Mouse (Mus musculus) hindbrain, embryonic 10.5 days (tissue): Measurements from ENCODE around the gene Ankrd11. TPM values are rescaled to one million over a fixed set of nuclear protein-coding genes. Genes with fewer than 3 reads are reported as not detected.

ENCODE experiments used
- DNase-seq: peaks from one replicate; pipeline ENCODE4 v3.0.0-alpha.2; 2017; ENCODE audit warnings: low spot score
- H3K27ac ChIP-seq: fragments of 300-500 bp; sonication (generic); 2 replicates; pipeline ENCODE4 v1.5.1; 2016; ENCODE audit warnings: mild to moderate bottlenecking, moderate library complexity
- H3K27me3 ChIP-seq: fragments of 300-500 bp; sonication (generic); 2 replicates; pipeline ENCODE4 v1.6.1; 2016; ENCODE audit warnings: mild to moderate bottlenecking; ENCODE audit not compliant: poor library complexity, insufficient read depth, severe bottlenecking
- H3K36me3 ChIP-seq: fragments of 300-500 bp; sonication (generic); 2 replicates; pipeline ENCODE4 v1.6.1; 2016; ENCODE audit warnings: mild to moderate bottlenecking, moderate library complexity
- H3K4me1 ChIP-seq: fragments of 300-500 bp; sonication (generic); replicated peaks from 2 replicates; pipeline ENCODE4 v1.6.1; 2016; ENCODE audit warnings: mild to moderate bottlenecking
- H3K4me3 ChIP-seq: fragments of 300-500 bp; sonication (generic); 2 replicates; pipeline ENCODE4 v1.5.1; 2016; ENCODE audit warnings: mild to moderate bottlenecking, moderate library complexity
- H3K9me3 ChIP-seq: fragments of 300-500 bp; sonication (generic); 2 replicates; pipeline ENCODE4 v1.6.1; 2016; ENCODE audit warnings: mild to moderate bottlenecking, moderate library complexity
- WGBS: fragments of 180-500 bp; shearing (Covaris S2); methylation state at CpG from one replicate; pipeline ENCODE4 v1.1.7; 2016; 5-methylcytosine and 5-hydroxymethylcytosine counted together
- polyA plus RNA-seq: library from polyadenylated mRNA; unstranded; fragments of >200 nt; fragmentation: Nextera tagmentation; extraction: Ambion mirVana; gene quantifications from 2 replicates; pipeline ENCODE4 v1.2.1, GENCODE M21; 2016

The Ankrd11 gene
- polyA plus RNA-seq, 1 experiment from 2014 or later, result 31.4 TPM

GRCm38 (mm10) chr8:122991368-122991767 lies 50.7 kb downstream of the Ankrd11 start:
- Histone ChIP-seq H3K27me3 (no peaks in the 10 kb centered on the region), H3K27ac (no peak overlapping the region), H3K4me1 (peaks cover 20% of the 10 kb centered on the region), H3K4me3 (no peak overlapping the region), H3K9me3 (no peaks in the 10 kb centered on the region), H3K36me3 (no peaks in the 10 kb centered on the region)
- no peak for DNase-seq
- WGBS, result 90% methylated on average over 5 of the region's 5 CpGs

- Histone ChIP-seq H3K9me3 (no peaks in the 10 kb centered on the region), H3K4me1 (peaks cover 27% of the 10 kb centered on the region), H3K4me3 (no peak overlapping the region), H3K27ac (no peak overlapping the region), H3K27me3 (no peaks in the 10 kb centered on the region), H3K36me3 (no peaks in the 10 kb centered on the region)
- WGBS, result 93% methylated on average over 2 of the region's 2 CpGs
- no peak for DNase-seq
Observed at GRCm38 (mm10) chr8:122989976-122990375, 52.1 kb downstream of the Ankrd11 start.

GRCm38 (mm10) chr8:122988955-122989354 lies 53.1 kb downstream of the Ankrd11 start:
- no peak overlapping the region for H3K27ac ChIP-seq
- no peaks in the 10 kb centered on the region for H3K9me3 ChIP-seq
- H3K36me3 ChIP-seq, result no peaks in the 10 kb centered on the region
- WGBS, result 95% methylated on average over 3 of the region's 3 CpGs
- H3K4me1 ChIP-seq, result peaks cover 21% of the 10 kb centered on the region
- no peaks in the 10 kb centered on the region for H3K27me3 ChIP-seq
- H3K4me3 ChIP-seq, result no peak overlapping the region
- no peak for DNase-seq

GRCm38 (mm10) chr8:122987255-122987654 lies 54.8 kb downstream of the Ankrd11 start:
- Histone ChIP-seq H3K9me3 (no peaks in the 10 kb centered on the region), H3K36me3 (no peaks in the 10 kb centered on the region), H3K4me1 (peaks cover 17% of the 10 kb centered on the region), H3K4me3 (no peak overlapping the region), H3K27me3 (no peaks in the 10 kb centered on the region), H3K27ac (no peak overlapping the region)
- no peak for DNase-seq
- WGBS, result 63% methylated on average over 2 of the region's 2 CpGs

- 88% methylated on average over 8 of the region's 8 CpGs for WGBS
- Histone ChIP-seq H3K27me3 (no peaks in the 10 kb centered on the region), H3K4me1 (peaks cover 17% of the 10 kb centered on the region), H3K9me3 (no peaks in the 10 kb centered on the region), H3K36me3 (no peaks in the 10 kb centered on the region), H3K27ac (no peak overlapping the region), H3K4me3 (no peak overlapping the region)
- DNase-seq, result no peak
Observed at GRCm38 (mm10) chr8:122986501-122987184, 55.4 kb downstream of the Ankrd11 start.

- H3K36me3 ChIP-seq, result no peaks in the 10 kb centered on the region
- no peak overlapping the region for H3K4me3 ChIP-seq
- no peaks in the 10 kb centered on the region for H3K27me3 ChIP-seq
- H3K27ac ChIP-seq, result no peak overlapping the region
- peaks cover 23% of the 10 kb centered on the region for H3K4me1 ChIP-seq
- WGBS, result 90% methylated on average over 3 of the region's 3 CpGs
- H3K9me3 ChIP-seq, result no peaks in the 10 kb centered on the region
- no peak for DNase-seq
Observed at GRCm38 (mm10) chr8:122984175-122984574, 57.9 kb downstream of the Ankrd11 start.

GRCm38 (mm10) chr8:122983178-122983942 lies 58.7 kb downstream of the Ankrd11 start:
- 93% methylated on average over 19 of the region's 19 CpGs for WGBS

GRCm38 (mm10) chr8:122981646-122982045 lies 60.4 kb downstream of the Ankrd11 start:
- H3K4me1 ChIP-seq, result peaks cover 19% of the 10 kb centered on the region; the same call in 1 of the 2 replicates
- 89% methylated on average over 5 of the region's 5 CpGs for WGBS
- no peaks in the 10 kb centered on the region for H3K9me3 ChIP-seq
- no peak overlapping the region for H3K4me3 ChIP-seq
- no peaks in the 10 kb centered on the region for H3K36me3 ChIP-seq
- H3K27ac ChIP-seq, result no peak overlapping the region
- H3K27me3 ChIP-seq, result no peaks in the 10 kb centered on the region
- no peak for DNase-seq

More at GRCm38 (mm10) chr8:122983178-122983942, 58.7 kb downstream of the Ankrd11 start:
- no peak for DNase-seq
- Histone ChIP-seq H3K36me3 (no peaks in the 10 kb centered on the region), H3K9me3 (no peaks in the 10 kb centered on the region), H3K4me3 (no peak overlapping the region), H3K4me1 (peaks cover 23% of the 10 kb centered on the region), H3K27ac (no peak overlapping the region), H3K27me3 (no peaks in the 10 kb centered on the region)

- Histone ChIP-seq H3K27ac (no peak overlapping the region), H3K4me3 (no peak overlapping the region), H3K4me1 (peaks cover 11% of the 10 kb centered on the region; the same call in 1 of the 2 replicates), H3K27me3 (no peaks in the 10 kb centered on the region), H3K9me3 (no peaks in the 10 kb centered on the region), H3K36me3 (no peaks in the 10 kb centered on the region)
- WGBS, result 88% methylated on average over 10 of the region's 10 CpGs
- no peak for DNase-seq
Observed at GRCm38 (mm10) chr8:122979865-122980509, 62.1 kb downstream of the Ankrd11 start.

- Histone ChIP-seq H3K4me3 (no peak overlapping the region), H3K4me1 (peaks cover 10% of the 10 kb centered on the region; the same call in 1 of the 2 replicates), H3K9me3 (no peaks in the 10 kb centered on the region), H3K27ac (no peak overlapping the region), H3K36me3 (no peaks in the 10 kb centered on the region), H3K27me3 (no peaks in the 10 kb centered on the region)
- 93% methylated on average over 3 of the region's 3 CpGs for WGBS
- no peak for DNase-seq
Observed at GRCm38 (mm10) chr8:122979424-122979823, 62.7 kb downstream of the Ankrd11 start.

GRCm38 (mm10) chr8:122976046-122976445 lies 66.0 kb downstream of the Ankrd11 start:
- WGBS, result 95% methylated on average over 4 of the region's 4 CpGs
- Histone ChIP-seq H3K4me1 (peaks cover 10% of the 10 kb centered on the region; the same call in 1 of the 2 replicates), H3K4me3 (no peak overlapping the region), H3K27ac (no peak overlapping the region), H3K36me3 (peaks cover 29% of the 10 kb centered on the region), H3K27me3 (no peaks in the 10 kb centered on the region), H3K9me3 (no peaks in the 10 kb centered on the region)
- no peak for DNase-seq

GRCm38 (mm10) chr8:122969964-122970620 lies 72.0 kb downstream of the Ankrd11 start:
- Histone ChIP-seq H3K36me3 (peaks cover 66% of the 10 kb centered on the region), H3K4me3 (no peak overlapping the region), H3K4me1 (no peaks in the 10 kb centered on the region), H3K27ac (no peak overlapping the region), H3K9me3 (no peaks in the 10 kb centered on the region; the same call in 1 of the 2 replicates), H3K27me3 (no peaks in the 10 kb centered on the region)
- 95% methylated on average over 3 of the region's 3 CpGs for WGBS
- DNase-seq, result no peak
